Mouse (Mus musculus) bone marrow, adult 2 months (tissue): Measurements from ENCODE around the gene Slc4a11.

Experiments
- CTCF ChIP-seq: fragments of 200-500 bp; IDR thresholded peaks from 2 replicates; pipeline ENCODE4 v1.5.1; 2011; ENCODE audit warnings: low read length, control low read depth; ENCODE audit not compliant: control insufficient read depth, insufficient read depth
- POLR2A ChIP-seq: fragments of 200-500 bp; IDR thresholded peaks from 2 replicates; pipeline ENCODE4 v1.6.1; 2011; ENCODE audit warnings: low read depth, mild to moderate bottlenecking, control low read depth, low read length, borderline replicate concordance; ENCODE audit not compliant: control insufficient read depth

- TF ChIP-seq CTCF (no peak), POLR2A (no peak)
Observed at GRCm38 (mm10) chr2:130653303-130653702, 44.0 kb downstream of the Slc4a11 start.
